Mouse (Mus musculus): ENCODE data around the gene Epor. TPM values are rescaled to one million over a fixed set of nuclear protein-coding genes. Genes with fewer than 3 reads are reported as not detected.

Epor gene
- polyA plus RNA-seq, 1 experiment from 2014 or later, result 1.4 TPM

DNA sequence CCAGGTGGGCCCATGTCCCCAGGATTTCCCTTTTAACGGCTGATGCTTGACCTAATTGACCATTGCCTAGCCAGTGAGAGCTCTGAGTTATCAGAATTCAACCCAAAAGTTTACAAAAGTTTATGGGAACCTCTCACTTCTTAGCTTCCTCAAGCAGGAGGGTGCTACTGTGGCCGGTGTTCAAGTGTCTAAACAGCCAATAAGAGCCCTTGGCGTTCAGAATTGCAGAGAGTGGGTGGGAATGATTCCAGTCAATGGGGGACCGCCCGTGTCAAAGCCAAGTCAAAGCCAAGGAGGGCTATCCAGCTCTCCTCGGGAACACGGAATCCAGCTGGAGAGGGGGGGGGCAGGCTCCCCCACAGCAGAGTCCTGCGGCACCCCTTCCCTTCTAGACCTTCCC is 15.2 kb downstream of the Epor start:
- WGBS, result 64% methylated on average over 8 of the region's 8 CpGs
- no peaks in the 10 kb centered on the region for H3K27me3 ChIP-seq (ENCODE audit: control insufficient read depth, insufficient read depth, low read depth, low read length)
- ATAC-seq, result no peak
- H3K27ac ChIP-seq (ENCODE audit: low read length), result no peak overlapping the region
- peaks cover 3% of the 10 kb centered on the region; the same call in 1 of the 2 replicates for H3K4me1 ChIP-seq (ENCODE audit: control insufficient read depth, insufficient read depth, low read length)
- H3K36me3 ChIP-seq (ENCODE audit: control insufficient read depth, insufficient read depth, low read length), result peaks cover 6% of the 10 kb centered on the region; the same call in 1 of the 2 replicates
- H3K4me2 ChIP-seq (ENCODE audit: low read length), result no peak overlapping the region
- H3K4me3 ChIP-seq (ENCODE audit: low read depth, low read length), result no peak overlapping the region
- H3K9me3 ChIP-seq (replicated peaks; ENCODE audit: control insufficient read depth, low read length, poor library complexity, severe bottlenecking), result no peaks in the 10 kb centered on the region
- H3K9ac ChIP-seq (ENCODE audit: low read depth, low read length), result no peak overlapping the region

DNA sequence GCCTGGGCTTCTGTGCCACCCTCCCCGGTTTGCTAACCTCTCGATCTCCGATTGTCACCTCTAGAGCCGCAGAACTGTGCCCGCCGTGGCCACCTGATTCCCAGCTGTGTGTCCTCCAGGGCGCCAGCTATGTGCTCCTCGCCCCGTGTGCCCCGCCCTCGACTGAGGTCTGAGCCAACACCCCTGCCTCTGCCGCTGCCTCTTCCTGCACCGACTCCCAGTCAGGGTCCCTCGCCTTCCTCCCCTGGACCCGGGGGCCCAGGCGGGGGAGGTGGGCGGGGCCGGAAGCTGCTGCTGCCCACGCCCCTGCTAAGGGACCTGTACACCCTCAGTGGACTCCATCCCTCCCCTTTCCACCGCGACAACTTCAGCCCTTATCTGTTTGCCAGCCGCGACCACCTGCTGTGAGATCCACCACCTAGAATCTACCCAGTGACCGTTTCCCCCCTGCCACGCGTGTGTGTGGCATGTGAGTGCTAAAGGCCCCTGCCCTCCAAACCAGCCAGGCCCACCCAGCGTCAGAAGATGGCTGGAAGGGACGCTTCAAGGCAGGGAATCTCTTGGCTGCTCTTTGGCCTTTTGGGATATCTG is 15.7 kb downstream of the Epor start:
- Histone ChIP-seq H3K27me3 (ENCODE audit: control insufficient read depth, insufficient read depth, low read depth, low read length) (no peaks in the 10 kb centered on the region), H3K4me1 (ENCODE audit: control insufficient read depth, insufficient read depth, low read length) (no peaks in the 10 kb centered on the region), H3K9me3 (replicated peaks; ENCODE audit: control insufficient read depth, low read length, poor library complexity, severe bottlenecking) (no peaks in the 10 kb centered on the region), H3K9ac (ENCODE audit: low read depth, low read length) (no peak overlapping the region), H3K4me2 (ENCODE audit: low read length) (no peak overlapping the region), H3K4me3 (ENCODE audit: low read depth, low read length) (no peak overlapping the region), H3K27ac (ENCODE audit: low read length) (no peak overlapping the region), H3K36me3 (ENCODE audit: control insufficient read depth, insufficient read depth, low read length) (peaks cover 6% of the 10 kb centered on the region; the same call in 1 of the 2 replicates)
- no peak for ATAC-seq
- 10% methylated on average over 27 of the region's 28 CpGs for WGBS

DNA sequence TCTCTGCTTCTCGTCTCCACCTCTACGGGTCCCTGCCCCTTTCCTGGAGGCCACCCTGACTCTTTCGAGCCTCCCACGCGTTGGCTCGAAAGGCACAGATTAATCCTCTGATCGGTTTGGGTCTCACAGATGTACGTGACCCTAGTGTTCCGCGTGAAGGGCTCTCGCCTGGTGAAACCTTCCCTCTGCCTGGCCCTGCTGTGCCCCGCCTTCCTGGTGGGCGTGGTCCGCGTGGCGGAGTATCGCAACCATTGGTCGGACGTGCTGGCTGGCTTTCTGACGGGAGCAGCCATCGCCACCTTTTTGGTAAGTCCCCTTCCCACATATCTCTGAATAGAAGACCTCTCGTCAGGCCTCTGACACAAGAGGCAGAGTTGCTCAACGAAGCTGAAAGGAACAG is 19.0 kb downstream of the Epor start:
- no peak overlapping the region for H3K4me2 ChIP-seq (ENCODE audit: low read length)
- no peak overlapping the region for H3K9ac ChIP-seq (ENCODE audit: low read depth, low read length)
- no peaks in the 10 kb centered on the region for H3K27me3 ChIP-seq (ENCODE audit: control insufficient read depth, insufficient read depth, low read depth, low read length)
- H3K4me3 ChIP-seq (ENCODE audit: low read depth, low read length), result no peak overlapping the region
- H3K4me1 ChIP-seq (ENCODE audit: control insufficient read depth, insufficient read depth, low read length), result peaks cover 1% of the 10 kb centered on the region; the same call in 1 of the 2 replicates
- H3K9me3 ChIP-seq (replicated peaks; ENCODE audit: control insufficient read depth, low read length, poor library complexity, severe bottlenecking), result no peaks in the 10 kb centered on the region
- WGBS, result 28% methylated on average over 23 of the region's 23 CpGs
- peaks cover 13% of the 10 kb centered on the region for H3K36me3 ChIP-seq (ENCODE audit: control insufficient read depth, insufficient read depth, low read length)
- H3K27ac ChIP-seq (ENCODE audit: low read length), result no peak overlapping the region
- no peak for ATAC-seq

DNA sequence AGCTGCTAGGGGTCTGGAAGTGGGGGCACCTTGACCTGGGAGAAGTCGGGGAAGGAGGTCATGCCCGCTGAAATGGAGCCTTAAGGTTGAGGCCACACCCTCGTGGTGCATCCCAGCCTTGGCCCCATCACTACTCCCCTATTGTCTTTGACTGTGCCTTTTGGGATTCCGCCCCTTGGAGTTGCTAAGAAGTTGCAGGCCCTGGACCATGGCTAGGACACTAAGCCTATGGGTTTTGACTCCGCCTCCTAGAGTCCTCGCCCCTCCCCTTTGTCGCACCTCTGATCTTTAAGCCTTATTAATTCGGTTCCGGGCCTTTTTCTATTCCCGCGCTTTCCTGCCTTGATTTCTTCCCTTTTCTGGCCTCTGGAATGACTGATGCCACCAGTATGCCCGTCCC is 19.7 kb downstream of the Epor start:
- 53% methylated on average over 12 of the region's 12 CpGs for WGBS
- no peaks in the 10 kb centered on the region for H3K9me3 ChIP-seq (replicated peaks; ENCODE audit: control insufficient read depth, low read length, poor library complexity, severe bottlenecking)
- no peak overlapping the region for H3K9ac ChIP-seq (ENCODE audit: low read depth, low read length)
- peaks cover 13% of the 10 kb centered on the region for H3K36me3 ChIP-seq (ENCODE audit: control insufficient read depth, insufficient read depth, low read length)
- no peak overlapping the region for H3K27ac ChIP-seq (ENCODE audit: low read length)
- ATAC-seq, result 0 out of 2 replicates have a peak, but pooled peaks have one; percentile 5
- no peaks in the 10 kb centered on the region for H3K27me3 ChIP-seq (ENCODE audit: control insufficient read depth, insufficient read depth, low read depth, low read length)
- H3K4me2 ChIP-seq (ENCODE audit: low read length), result no peak overlapping the region
- no peak overlapping the region for H3K4me3 ChIP-seq (ENCODE audit: low read depth, low read length)
- peaks cover 7% of the 10 kb centered on the region for H3K4me1 ChIP-seq (ENCODE audit: control insufficient read depth, insufficient read depth, low read length)

DNA sequence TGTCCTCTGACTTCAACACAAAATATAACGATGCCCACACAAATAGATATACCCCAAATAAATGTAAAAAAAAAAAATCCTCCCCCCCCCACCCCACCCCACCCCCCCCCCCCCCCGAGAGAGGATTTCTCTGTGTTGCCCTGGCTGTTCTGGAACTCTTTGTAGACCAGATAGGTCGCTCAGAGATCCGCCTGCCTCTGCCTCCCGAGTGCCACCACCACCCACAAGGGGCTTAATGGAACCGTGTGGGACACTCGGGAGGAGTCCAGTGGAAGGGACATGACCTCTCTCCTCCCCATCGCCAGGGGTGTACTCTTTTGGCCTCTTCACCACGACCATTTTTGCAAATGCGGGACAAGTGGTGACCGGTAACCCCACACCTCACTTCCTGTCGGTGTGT is 20.3 kb downstream of the Epor start:
- H3K4me2 ChIP-seq (ENCODE audit: low read length), result no peak overlapping the region
- 80% methylated on average over 11 of the region's 12 CpGs for WGBS

DNA sequence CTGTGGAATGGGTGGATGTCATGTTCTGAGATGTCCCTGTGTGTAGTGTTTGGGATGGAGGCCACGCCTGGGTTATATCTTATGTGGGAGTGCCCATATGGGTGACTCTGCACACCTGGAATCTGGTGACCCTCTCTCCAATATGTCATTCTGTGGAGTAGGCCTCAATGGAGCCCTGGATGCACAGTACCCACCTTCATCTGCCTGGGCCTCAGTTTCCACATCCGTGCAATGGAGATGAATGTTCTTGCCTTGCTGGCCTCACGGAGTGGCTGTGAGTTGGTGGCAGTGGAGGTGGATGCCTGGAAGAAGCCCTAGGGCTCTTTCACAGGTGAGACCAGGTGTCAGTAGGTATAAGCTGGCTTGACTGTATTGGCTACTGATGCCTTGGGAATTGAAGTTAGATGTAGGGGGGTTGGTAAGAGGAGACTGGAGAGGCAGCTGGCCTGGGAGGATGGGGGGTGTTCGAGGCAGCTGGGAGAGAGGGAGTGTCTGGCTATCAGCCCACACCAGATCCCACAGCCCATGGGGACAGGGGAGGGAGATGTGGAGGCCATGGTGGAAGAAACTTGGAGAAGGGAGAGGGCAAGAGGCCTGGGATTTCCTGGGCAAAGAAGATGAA is 25.0 kb downstream of the Epor start:
- Histone ChIP-seq H3K9me3 (replicated peaks; ENCODE audit: control insufficient read depth, low read length, poor library complexity, severe bottlenecking) (no peaks in the 10 kb centered on the region), H3K4me3 (ENCODE audit: low read depth, low read length) (peak overlapping the region; percentile 58), H3K27me3 (ENCODE audit: control insufficient read depth, insufficient read depth, low read depth, low read length) (no peaks in the 10 kb centered on the region), H3K9ac (ENCODE audit: low read depth, low read length) (0 out of 2 replicates have a peak overlapping the region, but pooled peaks have one; percentile 80), H3K36me3 (ENCODE audit: control insufficient read depth, insufficient read depth, low read length) (peaks cover 7% of the 10 kb centered on the region), H3K4me2 (ENCODE audit: low read length) (peak overlapping the region; percentile 62), H3K4me1 (ENCODE audit: control insufficient read depth, insufficient read depth, low read length) (peaks cover 23% of the 10 kb centered on the region), H3K27ac (ENCODE audit: low read length) (no peak overlapping the region)
- 87% methylated on average over 4 of the region's 4 CpGs for WGBS
- ATAC-seq, result no peak

More for the DNA sequence above, 20.3 kb downstream of the Epor start:
- Histone ChIP-seq H3K36me3 (ENCODE audit: control insufficient read depth, insufficient read depth, low read length) (peaks cover 13% of the 10 kb centered on the region), H3K9ac (ENCODE audit: low read depth, low read length) (no peak overlapping the region), H3K4me3 (ENCODE audit: low read depth, low read length) (no peak overlapping the region), H3K27me3 (ENCODE audit: control insufficient read depth, insufficient read depth, low read depth, low read length) (no peaks in the 10 kb centered on the region), H3K9me3 (replicated peaks; ENCODE audit: control insufficient read depth, low read length, poor library complexity, severe bottlenecking) (no peaks in the 10 kb centered on the region), H3K4me1 (ENCODE audit: control insufficient read depth, insufficient read depth, low read length) (peaks cover 13% of the 10 kb centered on the region), H3K27ac (ENCODE audit: low read length) (no peak overlapping the region)
- no peak for ATAC-seq

DNA sequence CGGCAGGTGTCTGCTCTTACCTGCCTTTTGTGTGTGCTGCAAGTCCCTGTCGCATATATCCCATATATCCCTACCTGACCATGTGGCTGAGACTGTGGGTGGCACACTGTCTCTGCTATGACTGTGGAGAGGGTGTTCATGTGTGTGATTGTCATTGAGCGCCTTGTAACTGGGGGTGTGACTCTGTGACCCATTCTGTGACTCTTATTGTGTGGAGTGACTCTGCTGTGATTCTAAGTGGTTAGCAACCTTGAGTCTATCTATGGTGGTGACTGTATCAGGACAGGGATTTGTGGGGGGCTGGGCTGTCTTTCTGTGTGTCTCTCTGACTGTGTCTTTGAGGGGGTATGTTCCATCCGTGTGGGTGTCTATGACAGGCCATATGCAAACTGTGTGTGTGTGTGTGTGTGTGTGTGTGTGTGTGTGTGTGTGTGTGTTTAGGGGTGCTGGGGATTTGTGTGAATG is 25.6 kb downstream of the Epor start:
- Histone ChIP-seq H3K27me3 (ENCODE audit: control insufficient read depth, insufficient read depth, low read depth, low read length) (no peaks in the 10 kb centered on the region), H3K36me3 (ENCODE audit: control insufficient read depth, insufficient read depth, low read length) (peaks cover 7% of the 10 kb centered on the region), H3K4me1 (ENCODE audit: control insufficient read depth, insufficient read depth, low read length) (peaks cover 23% of the 10 kb centered on the region), H3K4me3 (ENCODE audit: low read depth, low read length) (peak overlapping the region; percentile 58), H3K4me2 (ENCODE audit: low read length) (peak overlapping the region; percentile 62), H3K9ac (ENCODE audit: low read depth, low read length) (peak overlapping the region; percentile 80; the same call in 1 of the 2 replicates), H3K9me3 (replicated peaks; ENCODE audit: control insufficient read depth, low read length, poor library complexity, severe bottlenecking) (no peaks in the 10 kb centered on the region), H3K27ac (ENCODE audit: low read length) (0 out of 2 replicates have a peak overlapping the region, but pooled peaks have one; percentile 35)
- peak; percentile 47 for ATAC-seq
- 56% methylated on average over 4 of the region's 4 CpGs for WGBS

DNA sequence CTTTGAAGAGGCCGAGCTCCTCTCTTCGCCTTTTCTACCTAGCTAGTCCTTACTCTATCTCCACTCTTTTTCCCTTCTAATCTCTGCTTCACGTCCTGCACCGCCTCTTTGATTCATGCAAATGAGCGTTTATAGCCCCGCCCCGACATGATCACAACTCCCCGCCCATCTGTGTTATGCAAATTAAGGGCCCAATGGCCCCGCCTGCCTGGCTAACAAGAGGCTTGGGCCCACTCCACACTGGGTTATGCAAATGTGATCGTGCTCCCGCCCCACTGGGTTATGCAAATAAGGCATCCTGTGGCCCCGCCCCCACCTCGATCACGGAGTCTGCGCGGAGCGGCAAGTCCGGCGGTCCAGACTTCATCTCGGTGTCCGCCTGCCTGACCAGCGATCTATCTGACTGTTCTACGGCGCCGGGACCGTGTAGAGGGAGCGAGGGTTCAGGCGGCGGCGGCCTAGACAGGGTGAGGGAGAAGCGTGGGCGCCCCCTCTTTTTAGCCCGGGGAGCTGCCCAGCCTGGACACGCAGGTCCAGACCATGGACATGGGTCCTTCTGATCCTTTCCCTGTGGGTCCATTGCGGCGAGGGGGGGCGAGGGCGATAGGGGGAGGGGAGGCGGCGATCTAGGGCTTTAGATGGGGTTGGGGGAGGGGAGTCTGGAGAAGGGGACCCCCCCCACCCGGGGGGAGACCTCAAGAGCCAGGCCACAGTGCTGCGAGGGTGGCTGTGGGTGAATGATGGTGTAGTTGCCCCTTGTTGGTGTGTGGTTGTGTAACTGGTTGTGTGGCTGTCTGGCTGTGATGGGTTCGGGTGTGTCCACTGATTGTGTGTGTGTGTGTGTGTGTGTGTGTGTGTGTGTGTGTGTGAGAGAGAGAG is 26.4 kb downstream of the Epor start, which contains the start of gene Plppr2:
Gene Plppr2, plus strand, starts transcription at position 342 of the 879 bp plus-strand sequence.
- peak within 1 kb of the TSS; percentile 80 for H3K9ac ChIP-seq (ENCODE audit: low read depth, low read length)
- peak within 1 kb of the TSS; percentile 62 for H3K4me2 ChIP-seq (ENCODE audit: low read length)
- H3K36me3 ChIP-seq (ENCODE audit: control insufficient read depth, insufficient read depth, low read length), result peaks cover 5% of the 10 kb centered on the region
- ATAC-seq, result peak; percentile 90
- peaks cover 23% of the 10 kb centered on the region for H3K4me1 ChIP-seq (ENCODE audit: control insufficient read depth, insufficient read depth, low read length)
- no peaks in the 10 kb centered on the region for H3K27me3 ChIP-seq (ENCODE audit: control insufficient read depth, insufficient read depth, low read depth, low read length)
- H3K4me3 ChIP-seq (ENCODE audit: low read depth, low read length), result peak within 1 kb of the TSS; percentile 58
- peak within 1 kb of the TSS; percentile 86 for H3K27ac ChIP-seq (ENCODE audit: low read length)
- WGBS, result under 1% methylated on average over 40 of the region's 43 CpGs
- H3K9me3 ChIP-seq (replicated peaks; ENCODE audit: control insufficient read depth, low read length, poor library complexity, severe bottlenecking), result no peaks in the 10 kb centered on the region
